Mouse (Mus musculus) natural killer cell, adult 2 months (primary cell): ENCODE measurements around the gene Gm20388.

Source experiments
- DNase-seq, 2 experiments: peaks; one replicate each; pipeline ENCODE4 v3.0.0; 2022; ENCODE audit warnings: low spot score in 2 of 2

Gene Gm20388

GRCm38 (mm10) chr8:120700053-120700452 lies 789.4 kb downstream of the Gm20388 start:
- DNase-seq, result no peak

DNA sequence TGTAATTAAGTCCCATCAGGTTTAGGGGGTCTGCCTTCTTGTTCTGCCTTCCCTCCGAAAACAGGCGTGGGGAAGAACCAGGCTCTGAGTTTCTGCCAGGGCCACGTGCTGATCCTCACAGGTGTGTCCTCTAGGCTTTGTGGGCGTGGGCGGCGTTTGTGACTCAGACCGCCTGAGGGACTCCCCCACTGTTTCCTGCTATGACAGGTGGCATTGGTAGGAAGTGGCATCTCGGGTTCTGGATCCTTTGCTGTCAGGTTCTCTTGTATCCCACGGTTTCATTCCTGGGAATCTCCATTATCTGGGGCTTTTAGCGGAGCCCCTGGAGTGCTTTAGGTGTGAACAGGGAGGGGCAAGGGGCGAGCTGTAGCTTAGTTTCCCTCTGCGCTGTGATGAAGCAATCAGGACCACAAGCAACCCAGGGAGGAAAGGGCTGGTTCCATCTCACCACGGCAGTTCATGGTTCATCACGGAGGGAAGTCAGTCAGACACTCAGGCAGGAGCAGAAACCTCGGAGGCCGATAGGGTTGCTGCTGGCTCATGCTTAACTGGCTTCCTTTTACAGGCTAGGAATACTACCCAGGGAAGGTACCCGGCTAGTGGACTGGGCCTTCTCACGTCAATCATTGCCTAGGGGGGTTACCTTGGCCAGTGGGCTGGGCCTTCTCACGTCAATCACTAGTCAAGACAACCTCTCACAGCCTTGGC lies 791.3 kb downstream of the Gm20388 start:
- DNase-seq, result peak; percentile 75 to 89

DNA sequence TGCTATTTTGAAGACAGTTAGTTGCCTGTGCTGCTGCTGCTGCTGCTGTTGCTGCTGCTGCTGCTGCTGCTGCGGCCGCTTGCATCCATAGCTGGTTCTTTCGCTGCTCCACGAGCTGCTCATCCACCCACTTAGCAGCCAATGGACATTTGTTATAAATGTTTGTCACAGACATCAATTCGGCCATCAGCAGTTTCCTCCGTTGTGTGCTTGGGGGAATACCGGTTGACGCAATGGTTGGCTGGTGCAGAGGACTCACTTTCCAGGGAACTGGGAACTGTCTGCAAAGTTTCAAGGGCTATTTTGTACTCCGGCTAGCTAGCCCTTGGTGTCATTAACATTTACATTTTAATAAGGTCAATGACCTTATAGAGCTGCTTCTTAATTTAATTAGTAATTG lies 793.6 kb downstream of the Gm20388 start:
- no peak for DNase-seq

GRCm38 (mm10) chr8:120705163-120705562 lies 794.5 kb downstream of the Gm20388 start:
- no peak for DNase-seq

DNA sequence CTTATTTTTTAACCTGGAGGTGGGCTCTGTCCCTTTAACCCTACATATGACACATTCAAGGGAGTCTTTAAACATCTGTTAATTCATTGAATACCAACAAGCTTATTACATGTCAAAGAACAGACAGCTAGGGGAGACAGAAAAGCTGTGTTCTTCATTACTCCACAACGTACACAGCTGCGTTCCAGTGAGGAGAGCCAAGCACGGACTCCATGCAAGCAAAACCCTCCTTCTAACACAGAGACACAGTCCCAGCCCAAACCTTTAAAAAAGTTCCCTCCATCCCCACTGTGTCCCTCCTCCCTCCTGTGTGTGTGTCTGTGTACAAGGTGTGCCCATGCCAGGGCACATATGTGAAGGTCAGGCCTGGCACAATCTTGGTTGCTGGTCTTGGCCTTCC lies 795.6 kb downstream of the Gm20388 start:
- DNase-seq, result no peak

DNA sequence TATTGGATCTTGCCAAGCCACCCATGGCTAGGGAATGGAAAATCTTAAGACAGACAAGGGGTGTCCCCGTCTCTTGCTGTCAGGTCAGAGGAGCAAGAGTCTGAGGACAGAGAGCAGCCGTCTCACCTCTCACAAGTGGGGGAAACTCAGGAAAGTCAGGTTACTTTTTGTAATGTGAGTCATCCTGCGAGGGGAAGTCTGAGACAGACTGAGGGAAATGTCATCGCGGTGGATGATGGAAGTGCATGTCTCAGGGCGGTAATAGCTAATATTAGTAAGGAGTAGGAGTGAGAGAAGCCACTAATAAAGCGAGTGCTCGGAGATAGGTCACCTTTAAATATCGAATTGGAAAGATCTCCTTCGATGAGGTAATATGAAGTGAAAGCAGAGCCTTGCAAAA lies 798.5 kb downstream of the Gm20388 start:
- DNase-seq, result no peak

- peak; percentile 60 to 81 for DNase-seq
Measured at GRCm38 (mm10) chr8:120715200-120715599, 804.6 kb downstream of the Gm20388 start.

DNA sequence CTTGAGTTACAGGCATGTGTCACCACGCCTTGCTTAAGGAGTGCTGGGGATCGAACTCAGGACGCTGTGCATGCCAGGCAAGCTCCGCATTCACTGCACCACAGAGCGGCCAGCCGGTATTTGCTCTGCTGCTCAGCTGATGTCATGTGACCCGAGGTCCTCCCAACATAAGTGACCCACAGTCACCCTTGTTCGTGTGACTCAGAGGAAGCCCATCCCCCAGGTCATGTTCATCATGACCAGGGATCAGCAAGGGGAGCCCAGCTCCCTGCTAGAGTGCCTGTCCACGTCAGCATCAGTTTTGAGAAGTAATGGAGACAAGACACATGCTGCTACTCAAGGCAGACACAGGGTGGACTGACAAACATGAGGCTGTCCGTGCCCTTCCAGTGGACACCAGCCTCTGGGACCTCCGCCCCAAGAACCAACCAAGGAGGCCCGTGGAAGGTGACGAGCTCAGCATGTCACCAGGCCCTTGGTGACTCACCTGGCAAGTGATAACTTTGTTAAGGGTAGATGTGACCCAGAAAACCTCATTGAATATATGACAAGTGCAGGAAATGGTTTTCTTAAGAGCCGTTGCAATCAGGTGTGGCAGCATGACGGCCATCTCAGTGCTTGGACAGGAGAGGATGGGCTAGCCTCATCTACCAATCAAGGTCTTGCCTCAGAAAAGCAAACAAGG lies 805.5 kb downstream of the Gm20388 start:
- peak; percentile 68 to 82 for DNase-seq

GRCm38 (mm10) chr8:120719586-120720236 lies 809.1 kb downstream of the Gm20388 start:
- peak in 1 of 2 experiments; percentile 21 for DNase-seq

DNA sequence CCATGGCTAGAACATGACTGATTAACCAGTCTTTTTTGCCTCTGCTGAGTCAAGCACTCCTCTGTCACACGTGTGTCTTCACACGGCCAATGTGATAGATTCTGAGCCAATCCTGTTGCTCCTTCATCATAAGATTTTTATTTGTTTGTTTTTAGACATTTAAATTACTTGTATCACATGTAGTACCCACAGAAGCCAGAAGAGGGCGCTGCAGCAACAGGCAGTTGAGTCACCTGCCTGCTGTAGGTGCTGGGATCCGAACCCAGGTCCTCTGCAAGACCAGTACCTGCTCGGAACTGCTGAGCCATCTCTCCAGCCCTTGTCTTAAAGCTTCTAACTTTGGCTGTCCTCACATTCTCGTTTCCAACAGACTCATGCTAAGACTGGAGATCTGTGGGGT lies 812.4 kb downstream of the Gm20388 start:
- DNase-seq, result no peak

GRCm38 (mm10) chr8:120724096-120724495 lies 813.5 kb downstream of the Gm20388 start:
- DNase-seq, result peak in 1 of 2 experiments; percentile 52

DNA sequence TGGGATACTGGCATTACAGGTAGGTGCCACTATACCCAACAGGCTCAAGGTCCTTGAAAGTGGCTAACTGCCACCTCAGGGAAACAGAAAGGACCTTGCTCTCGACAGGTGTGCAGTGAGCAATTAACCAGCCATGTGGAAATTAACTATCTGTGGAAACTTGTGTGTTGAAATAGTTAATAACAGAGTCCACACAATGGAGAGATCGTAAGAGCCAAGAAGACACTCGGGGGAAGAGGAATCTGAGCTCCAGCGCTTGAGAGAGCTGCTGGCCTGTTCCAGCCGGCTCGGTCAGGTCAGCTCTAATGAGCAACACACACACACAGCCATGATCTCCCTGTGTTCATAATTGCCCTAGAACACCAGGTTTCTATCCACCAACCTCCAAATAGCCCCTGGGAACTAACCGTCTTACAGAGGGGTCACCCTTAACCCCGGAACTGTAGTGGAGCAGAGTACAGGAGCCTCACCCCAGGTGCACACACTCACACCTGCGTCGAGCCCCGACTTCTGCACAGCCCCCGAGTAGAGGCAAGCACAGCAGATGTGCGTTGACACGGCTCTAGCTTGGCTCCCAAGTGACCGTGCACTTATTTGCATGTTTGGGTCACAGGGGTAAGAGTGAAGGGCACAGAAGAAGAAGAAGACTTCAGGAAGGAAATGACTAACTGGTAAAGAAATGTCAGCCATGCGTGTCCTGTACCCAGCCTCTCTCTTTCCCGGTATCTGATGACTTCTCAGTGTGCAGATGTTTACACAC lies 814.4 kb downstream of the Gm20388 start:
- DNase-seq, result peak; percentile 50 to 84

DNA sequence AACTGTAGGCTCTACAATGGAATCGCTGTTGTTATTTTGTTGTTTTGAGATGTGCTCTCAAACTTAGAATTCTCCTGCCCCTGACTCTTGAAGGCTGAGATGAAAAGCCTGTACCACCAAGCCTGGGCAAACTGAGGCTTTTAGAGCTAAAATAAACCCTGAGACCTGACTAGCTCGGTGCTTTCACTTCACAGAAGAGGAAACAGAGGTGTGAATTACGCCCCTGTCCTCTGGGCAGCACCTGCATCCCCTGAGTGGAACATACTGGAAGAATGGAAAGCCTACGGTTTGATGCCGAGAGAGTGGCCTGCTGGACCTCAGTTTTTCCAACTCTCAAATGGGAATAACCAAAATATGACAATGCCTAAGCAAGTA lies 814.9 kb downstream of the Gm20388 start:
- DNase-seq, result peak in 1 of 2 experiments; percentile 56

DNA sequence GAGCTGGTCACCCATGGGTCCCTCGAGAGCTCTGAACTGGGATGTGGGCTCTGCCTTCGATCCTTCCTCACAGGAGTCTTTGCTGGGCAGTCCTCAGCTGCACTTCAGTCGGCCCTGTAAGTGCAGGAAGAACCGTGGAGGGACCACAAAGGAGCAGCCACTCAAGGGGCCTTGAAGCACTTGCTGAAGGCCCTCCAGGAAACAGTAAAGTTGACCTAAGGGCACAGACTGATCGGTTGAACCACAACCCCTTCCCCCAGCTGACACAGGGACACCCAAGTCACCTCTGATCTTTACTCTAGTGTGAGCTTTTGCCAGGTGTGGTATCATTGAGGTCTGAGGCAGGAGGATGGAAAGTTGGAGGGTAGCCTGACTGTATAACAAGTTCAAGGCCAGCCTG lies 815.4 kb downstream of the Gm20388 start:
- DNase-seq, result no peak

DNA sequence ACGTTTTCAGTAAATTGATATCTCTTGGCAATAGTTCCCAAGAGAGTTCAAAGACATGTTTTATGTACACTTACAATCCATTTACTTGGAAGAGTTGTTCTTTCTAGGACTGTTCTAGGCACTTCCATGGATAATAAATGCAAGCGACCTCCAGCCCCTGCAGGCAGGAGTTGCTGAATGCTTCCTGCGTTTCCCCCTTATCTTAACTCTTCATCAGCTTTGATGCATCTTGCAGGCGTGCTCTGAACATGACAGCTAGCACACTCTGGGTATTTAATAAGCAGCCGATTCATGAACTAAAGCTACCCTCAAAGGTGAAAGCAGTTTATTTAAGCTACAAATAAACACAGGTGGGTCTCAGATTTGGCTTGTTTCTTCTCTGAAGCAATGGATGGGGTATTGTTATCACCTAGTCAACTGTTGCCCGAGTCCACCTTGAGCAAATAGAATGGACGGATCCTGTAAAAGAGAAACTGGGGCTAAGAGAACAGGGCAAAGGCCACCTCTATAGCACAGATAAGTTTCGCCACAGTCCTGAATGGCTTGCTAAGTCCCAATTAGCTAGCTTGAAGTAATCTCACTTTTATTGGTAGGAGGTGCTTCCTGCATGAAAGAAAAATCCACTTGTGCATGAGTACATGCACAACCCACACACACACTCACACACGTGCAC lies 818.0 kb downstream of the Gm20388 start:
- no peak for DNase-seq

DNA sequence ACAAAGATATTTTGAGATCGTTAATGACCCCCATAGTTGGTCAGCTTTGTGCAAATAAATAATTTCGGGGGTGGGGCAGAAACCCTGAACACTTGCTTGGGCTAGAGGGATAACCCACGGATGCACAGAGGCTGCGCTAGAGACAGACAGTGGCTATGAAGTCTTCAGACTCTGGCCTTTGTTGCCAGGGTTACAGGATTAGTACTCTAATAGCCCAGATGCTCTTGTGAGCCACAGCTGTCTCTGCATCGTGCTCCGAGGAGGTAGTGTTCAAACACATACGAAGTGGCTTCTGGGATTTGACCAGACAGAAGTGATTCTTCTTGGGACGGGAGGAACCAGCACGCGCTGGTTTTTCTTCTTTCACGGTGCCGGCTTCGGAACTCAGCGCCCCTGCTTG lies 820.9 kb downstream of the Gm20388 start:
- DNase-seq, result no peak

DNA sequence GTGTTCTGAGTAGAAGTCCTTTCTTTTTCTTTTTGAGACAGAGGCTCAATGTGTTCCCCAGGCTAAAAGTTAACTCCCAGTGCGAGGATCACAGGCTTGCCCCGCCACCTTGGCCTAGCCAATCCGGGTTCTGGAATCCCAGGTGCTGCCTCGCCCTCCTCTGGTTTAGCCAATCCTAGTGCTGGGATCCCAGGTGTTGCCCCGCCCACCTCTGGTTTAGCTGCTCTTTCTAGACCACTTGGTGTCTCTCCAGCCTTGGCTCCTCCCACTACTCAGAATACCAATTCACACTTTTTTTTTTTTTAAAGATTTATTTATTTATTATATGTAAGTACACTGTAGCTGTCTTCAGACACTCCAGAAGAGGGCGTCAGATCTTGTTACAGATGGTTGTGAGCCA lies 821.4 kb downstream of the Gm20388 start:
- DNase-seq, result no peak

GRCm38 (mm10) chr8:120735770-120736481 lies 825.3 kb downstream of the Gm20388 start, which contains the start of gene Irf8:
TSS of gene Irf8 (plus strand) at chr8:120736358.
- DNase-seq, result peak; percentile 90 to 92

- no peak for DNase-seq
Measured at GRCm38 (mm10) chr8:120736486-120736885, 825.8 kb downstream of the Gm20388 start.

DNA sequence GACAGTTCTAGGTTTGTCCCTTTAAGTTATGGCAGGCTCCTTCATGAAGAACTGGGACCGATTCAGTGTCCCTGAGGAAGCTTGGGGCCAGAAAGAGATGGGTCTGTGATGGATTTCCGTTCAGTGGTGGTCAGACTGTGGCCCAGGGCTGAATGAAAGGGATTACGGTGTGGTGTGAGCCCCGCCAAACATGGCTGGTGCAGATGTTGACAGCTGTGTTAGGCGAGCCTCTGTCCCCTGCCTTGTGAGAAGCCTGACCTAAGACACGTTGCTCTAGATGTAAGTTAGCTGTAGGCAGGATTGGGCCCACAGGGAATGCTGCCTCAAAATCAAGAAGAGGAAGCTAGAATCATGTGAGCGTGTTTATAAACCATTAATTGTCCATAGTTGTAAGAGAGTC lies 826.5 kb downstream of the Gm20388 start:
- peak in 1 of 2 experiments; percentile 55 for DNase-seq

DNA sequence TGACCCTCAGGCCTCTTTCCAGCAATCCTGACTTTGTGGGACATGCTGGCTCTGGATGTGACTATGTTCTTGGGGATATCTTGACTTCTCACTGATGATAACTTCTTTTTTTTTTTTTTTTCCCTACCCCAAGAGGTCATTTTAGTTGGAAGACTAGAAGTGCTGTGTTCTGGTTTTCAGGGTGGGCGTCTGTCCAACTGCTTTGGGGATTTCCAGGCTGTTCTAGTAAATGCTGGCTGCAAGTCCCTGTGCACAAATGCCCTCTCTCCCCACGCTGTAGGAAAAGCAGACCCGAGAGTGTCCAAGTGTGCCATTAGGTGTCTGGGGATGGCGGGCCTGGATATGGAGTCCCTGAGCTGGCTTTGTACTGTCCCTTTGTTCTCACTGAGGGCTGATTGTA lies 828.1 kb downstream of the Gm20388 start:
- no peak for DNase-seq
